Mouse (Mus musculus) hindbrain, embryonic 11.5 days (tissue): ENCODE results near the gene Pigl. TPM values are rescaled to one million over a fixed set of nuclear protein-coding genes. Genes with fewer than 3 reads are reported as not detected.
"Not testable (repeated sequence)": the region's sequence is repeated elsewhere in the genome, so short reads cannot be mapped to it uniquely, and the experiment has no call there.

ENCODE experiments used
- ATAC-seq: fragments of 200-750 bp; cut with Nextera tagmentation; 2 replicates; pipeline ENCODE4 v1.8.0; 2017; ENCODE audit warnings: mild to moderate bottlenecking, moderate TSS enrichment, moderate library complexity; ENCODE audit not compliant: low FRiP score
- DNase-seq: peaks from one replicate; pipeline ENCODE4 v3.0.0-alpha.2; 2015; ENCODE audit warnings: low spot score
- H3K27ac ChIP-seq: fragments of 300-500 bp; sonication (generic); 2 replicates; pipeline ENCODE4 v1.5.1; 2014; ENCODE audit warnings: mild to moderate bottlenecking, low read depth, low read length
- H3K27me3 ChIP-seq: fragments of 300-500 bp; sonication (generic); 2 replicates; pipeline ENCODE4 v1.6.1; 2014; ENCODE audit warnings: mild to moderate bottlenecking, low read length, moderate library complexity, mixed read lengths; ENCODE audit not compliant: control insufficient read depth, insufficient read depth
- H3K36me3 ChIP-seq: fragments of 300-500 bp; sonication (generic); 2 replicates; pipeline ENCODE4 v1.6.1; 2014; ENCODE audit warnings: mild to moderate bottlenecking, low read length, moderate library complexity, mixed read lengths; ENCODE audit not compliant: control insufficient read depth, insufficient read depth
- H3K4me1 ChIP-seq: fragments of 300-500 bp; sonication (generic); replicated peaks from 2 replicates; pipeline ENCODE4 v1.6.1; 2014; ENCODE audit warnings: low read length, mixed read lengths; ENCODE audit not compliant: control insufficient read depth, insufficient read depth
- H3K4me2 ChIP-seq: fragments of 300-500 bp; sonication (generic); replicated peaks from 2 replicates; pipeline ENCODE4 v1.6.1; 2014; ENCODE audit warnings: mild to moderate bottlenecking, low read depth, low read length
- H3K4me3 ChIP-seq: fragments of 300-500 bp; sonication (generic); 2 replicates; pipeline ENCODE4 v1.5.1; 2014; ENCODE audit warnings: low read depth, low read length
- H3K9ac ChIP-seq: fragments of 300-500 bp; sonication (generic); 2 replicates; pipeline ENCODE4 v1.6.1; 2014; ENCODE audit warnings: low read depth, low read length
- H3K9me3 ChIP-seq: fragments of 300-500 bp; sonication (generic); 2 replicates; pipeline ENCODE4 v1.6.1; 2016; ENCODE audit warnings: low read length; ENCODE audit not compliant: control insufficient read depth
- WGBS: fragments of 180-500 bp; shearing (Covaris S2); extraction: QIAGEN DNeasy Blood & Tissue Kit; methylation state at CpG from one replicate; pipeline ENCODE4 v1.1.7; 2014; 5-methylcytosine and 5-hydroxymethylcytosine counted together
- polyA plus RNA-seq: library from polyadenylated mRNA; unstranded; fragments of >200 nt; fragmentation: Nextera tagmentation; extraction: Ambion mirVana; gene quantifications from 2 replicates; pipeline ENCODE4 v1.2.1, GENCODE M21; 2014

The Pigl gene
- polyA plus RNA-seq, 1 experiment from 2014 or later: 13.7 TPM

DNA sequence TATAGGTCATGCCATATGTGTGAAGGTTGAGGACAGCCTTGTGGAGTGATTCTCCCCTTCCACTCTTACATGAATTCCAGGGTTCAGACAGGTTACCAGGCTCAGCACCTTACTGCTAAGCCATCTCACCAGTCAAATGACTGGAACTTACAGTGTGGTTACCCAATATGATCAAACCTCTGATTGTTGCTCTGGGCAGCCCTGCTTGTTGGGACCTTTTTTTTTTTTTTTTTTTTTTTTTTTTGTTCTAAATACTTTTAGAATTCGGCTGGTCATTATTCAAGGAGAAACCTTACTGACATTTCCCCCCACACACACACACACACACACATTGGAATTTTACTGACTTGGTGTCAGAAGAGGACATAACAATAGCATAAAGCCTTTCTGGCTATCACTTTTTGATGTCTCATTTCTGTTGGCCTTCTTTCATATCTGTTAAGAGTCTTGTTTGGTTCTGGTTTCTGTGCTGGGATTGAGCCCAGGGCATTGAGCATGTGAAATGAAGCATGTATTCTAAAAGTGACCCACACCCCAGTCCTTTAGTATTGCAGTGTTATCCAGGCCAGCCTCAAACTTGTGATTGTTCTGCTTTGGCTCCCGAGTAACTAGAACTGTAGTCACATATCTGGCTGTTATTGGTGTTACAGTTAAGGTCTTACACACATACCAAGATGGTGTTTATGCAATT is 5.1 kb downstream of the Pigl start:
- H3K4me3 ChIP-seq: no peak overlapping the region
- H3K4me2 ChIP-seq: no peak overlapping the region
- H3K27me3 ChIP-seq: no peaks in the 10 kb centered on the region
- WGBS: 66% methylated on average over 2 of the region's 2 CpGs
- no peaks in the 10 kb centered on the region for H3K36me3 ChIP-seq
- ATAC-seq: no peak
- no peak for DNase-seq
- H3K4me1 ChIP-seq: no peaks in the 10 kb centered on the region
- H3K9ac ChIP-seq: no peak overlapping the region
- H3K9me3 ChIP-seq: no peaks in the 10 kb centered on the region
- H3K27ac ChIP-seq: no peak overlapping the region

DNA sequence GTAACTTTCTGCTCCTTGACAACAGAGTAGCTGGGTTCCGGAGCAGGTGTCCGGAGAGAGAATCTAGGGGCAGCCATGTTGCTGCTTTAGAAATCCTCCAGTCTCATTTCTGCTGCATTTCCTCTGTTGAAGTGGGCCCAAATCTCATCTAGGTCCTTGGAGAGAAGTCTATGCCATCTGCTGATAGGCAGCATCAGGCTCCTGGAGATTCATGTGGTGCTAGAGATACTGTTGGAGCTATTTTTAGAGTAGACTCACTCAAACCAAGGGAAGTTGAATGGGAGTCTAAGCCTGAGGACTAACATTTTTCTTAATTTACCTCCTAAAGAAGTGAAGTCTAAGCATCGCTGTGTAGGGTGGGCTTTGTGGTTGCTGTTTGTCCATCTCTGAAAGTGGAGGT is 6.4 kb downstream of the Pigl start:
- DNase-seq: no peak
- Histone ChIP-seq H3K36me3 (no peaks in the 10 kb centered on the region), H3K27ac (no peak overlapping the region), H3K4me1 (no peaks in the 10 kb centered on the region), H3K9me3 (no peaks in the 10 kb centered on the region), H3K27me3 (no peaks in the 10 kb centered on the region), H3K4me2 (no peak overlapping the region), H3K9ac (no peak overlapping the region), H3K4me3 (no peak overlapping the region)
- WGBS: 98% methylated on average over 3 of the region's 3 CpGs
- ATAC-seq: no peak

DNA sequence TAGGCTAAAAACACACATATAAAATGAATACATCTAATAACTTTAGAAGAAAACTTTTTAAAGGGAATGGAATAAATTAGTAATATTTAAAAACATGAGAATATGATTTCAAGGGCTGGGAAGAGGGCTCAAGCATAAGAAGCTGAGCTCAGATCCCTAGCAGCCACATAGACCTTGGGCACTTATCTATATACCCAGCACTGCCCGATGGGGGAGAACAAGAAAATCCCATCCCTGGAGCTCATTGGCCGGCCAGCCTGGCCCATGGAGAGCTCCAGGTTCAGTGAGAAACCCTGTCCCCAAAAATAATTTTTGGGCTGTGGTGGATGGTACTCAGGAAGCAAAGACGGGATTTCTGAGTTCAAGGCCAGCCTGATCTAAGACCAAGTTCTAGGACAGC is 7.6 kb downstream of the Pigl start:
- Histone ChIP-seq H3K4me2 (no peak overlapping the region), H3K4me3 (no peak overlapping the region), H3K4me1 (no peaks in the 10 kb centered on the region), H3K9me3 (no peaks in the 10 kb centered on the region), H3K9ac (no peak overlapping the region), H3K27me3 (no peaks in the 10 kb centered on the region), H3K36me3 (no peaks in the 10 kb centered on the region), H3K27ac (no peak overlapping the region)
- DNase-seq (no peak), ATAC-seq (no peak)
- 94% methylated on average over 3 of the region's 3 CpGs for WGBS

DNA sequence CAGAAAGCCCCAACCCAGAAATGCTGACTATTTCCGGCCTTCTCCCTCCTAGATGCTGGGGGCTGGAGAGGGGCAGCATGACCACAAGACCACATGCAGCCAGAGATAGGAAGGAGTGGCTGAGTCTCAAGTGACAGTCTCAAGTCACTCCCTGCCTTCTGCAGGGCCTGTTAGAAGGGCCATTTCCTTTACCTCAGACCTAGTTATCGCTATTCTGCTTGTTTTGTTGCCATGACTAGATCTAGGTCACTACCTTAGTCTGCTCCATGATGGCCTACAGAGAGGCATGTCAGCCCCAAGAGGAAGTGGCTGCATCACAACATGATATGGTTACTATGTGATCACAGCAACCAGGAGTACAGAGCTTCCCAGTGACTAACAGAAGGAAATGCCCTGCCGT is 8.3 kb downstream of the Pigl start:
- Histone ChIP-seq H3K9ac (no peak overlapping the region), H3K4me1 (no peaks in the 10 kb centered on the region), H3K4me3 (no peak overlapping the region), H3K36me3 (no peaks in the 10 kb centered on the region), H3K9me3 (no peaks in the 10 kb centered on the region), H3K4me2 (no peak overlapping the region), H3K27ac (no peak overlapping the region), H3K27me3 (no peaks in the 10 kb centered on the region)
- ATAC-seq (no peak), DNase-seq (no peak)
- 85% methylated on average over 3 of the region's 3 CpGs for WGBS

DNA sequence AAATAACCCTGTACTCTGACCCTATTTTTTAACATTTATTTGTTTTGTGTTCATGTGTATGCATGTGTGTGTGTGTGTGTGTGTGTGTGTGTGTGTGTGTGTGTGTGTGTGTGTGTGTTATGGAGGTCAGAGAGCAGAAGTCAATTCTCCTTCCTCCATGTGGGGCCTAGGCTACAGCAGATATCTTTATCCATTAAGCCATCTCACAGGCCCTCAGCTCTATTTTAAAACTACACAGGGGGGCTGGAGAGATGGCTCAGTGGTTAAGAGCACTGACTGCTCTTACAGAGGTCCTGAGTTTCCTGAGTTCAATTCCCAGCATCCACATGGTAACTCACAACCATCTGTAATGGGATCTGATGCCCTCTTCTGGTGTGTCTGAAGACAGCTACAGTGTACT is 9.0 kb downstream of the Pigl start:
- H3K9ac ChIP-seq, H3K36me3 ChIP-seq, H3K27me3 ChIP-seq, H3K9me3 ChIP-seq, H3K27ac ChIP-seq, DNase-seq, ATAC-seq, H3K4me1 ChIP-seq, H3K4me2 ChIP-seq, H3K4me3 ChIP-seq: not testable (repeated sequence)

DNA sequence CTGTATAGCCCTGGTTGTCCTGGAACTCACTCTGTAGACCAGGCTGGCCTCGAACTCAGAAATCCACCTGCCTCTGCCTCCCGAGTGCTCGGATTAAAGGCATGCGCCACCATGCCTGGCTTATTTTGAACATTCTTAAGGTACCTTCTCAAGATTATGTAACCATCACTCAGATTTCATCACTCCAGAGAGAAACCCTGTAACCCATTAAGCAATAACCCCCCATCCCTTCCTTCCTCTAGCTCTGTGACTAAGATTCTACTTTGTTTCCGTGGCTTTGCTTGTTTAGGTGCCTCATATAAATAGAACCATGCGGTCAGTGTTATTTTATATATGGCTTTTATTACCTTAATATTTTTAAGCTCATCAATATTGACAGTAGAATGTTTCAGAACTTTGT is 12.2 kb downstream of the Pigl start:
- H3K4me1 ChIP-seq: no peaks in the 10 kb centered on the region
- no peaks in the 10 kb centered on the region for H3K9me3 ChIP-seq
- no peak for ATAC-seq
- no peak for DNase-seq
- H3K27me3 ChIP-seq: no peaks in the 10 kb centered on the region
- no peak overlapping the region for H3K27ac ChIP-seq
- 95% methylated on average over 6 of the region's 6 CpGs for WGBS
- no peak overlapping the region for H3K9ac ChIP-seq
- H3K4me2 ChIP-seq: no peak overlapping the region
- no peaks in the 10 kb centered on the region for H3K36me3 ChIP-seq
- no peak overlapping the region for H3K4me3 ChIP-seq

DNA sequence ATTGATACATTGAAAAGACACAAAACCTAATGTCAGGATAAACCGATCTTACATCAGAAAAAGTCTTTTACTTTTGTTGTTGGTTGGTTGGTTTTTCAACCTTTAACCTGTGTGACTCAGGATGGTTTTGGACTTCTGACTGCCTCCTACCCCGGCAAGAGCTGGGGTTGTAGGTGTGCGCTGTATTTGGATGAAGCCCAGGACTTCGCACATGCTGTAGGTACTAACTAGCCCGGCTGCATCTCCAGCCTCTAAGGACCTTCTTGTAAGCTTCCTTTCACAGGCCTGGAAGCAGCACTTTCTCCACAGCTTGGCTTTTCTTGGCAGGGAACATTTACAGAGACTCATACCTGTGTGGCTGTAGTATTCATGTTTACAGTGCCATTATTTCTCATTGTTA is 15.3 kb downstream of the Pigl start:
- Histone ChIP-seq H3K9me3 (no peaks in the 10 kb centered on the region), H3K4me1 (no peaks in the 10 kb centered on the region), H3K27ac (no peak overlapping the region), H3K4me3 (no peak overlapping the region), H3K9ac (no peak overlapping the region), H3K27me3 (no peaks in the 10 kb centered on the region), H3K4me2 (no peak overlapping the region), H3K36me3 (no peaks in the 10 kb centered on the region)
- DNase-seq (no peak), ATAC-seq (no peak)
- WGBS: 94% methylated on average over 5 of the region's 5 CpGs

DNA sequence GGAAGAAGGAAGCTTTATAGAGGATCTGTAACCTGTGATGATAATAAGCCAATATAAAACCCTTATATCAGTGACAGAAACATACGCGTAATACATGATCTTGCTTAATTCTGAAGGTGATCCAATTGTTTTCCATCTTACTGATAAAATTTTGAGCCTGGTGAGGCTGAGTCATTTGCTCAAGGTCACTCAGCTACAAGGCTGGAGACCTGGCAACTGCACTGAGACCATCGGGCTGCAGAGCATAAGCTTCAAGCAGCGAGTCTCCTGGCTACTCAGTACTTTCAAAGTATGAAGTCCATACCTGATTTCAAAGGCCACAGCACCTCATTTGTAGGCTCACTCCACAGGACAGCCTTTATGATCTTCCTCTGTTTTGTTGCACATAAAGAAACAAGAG is 17.9 kb downstream of the Pigl start:
- Histone ChIP-seq H3K36me3 (no peaks in the 10 kb centered on the region), H3K4me3 (no peak overlapping the region), H3K9me3 (no peaks in the 10 kb centered on the region), H3K9ac (no peak overlapping the region), H3K27me3 (no peaks in the 10 kb centered on the region), H3K27ac (no peak overlapping the region), H3K4me2 (no peak overlapping the region), H3K4me1 (no peaks in the 10 kb centered on the region)
- ATAC-seq: no peak
- DNase-seq: no peak
- WGBS: 96% methylated on average over 4 of the region's 4 CpGs

DNA sequence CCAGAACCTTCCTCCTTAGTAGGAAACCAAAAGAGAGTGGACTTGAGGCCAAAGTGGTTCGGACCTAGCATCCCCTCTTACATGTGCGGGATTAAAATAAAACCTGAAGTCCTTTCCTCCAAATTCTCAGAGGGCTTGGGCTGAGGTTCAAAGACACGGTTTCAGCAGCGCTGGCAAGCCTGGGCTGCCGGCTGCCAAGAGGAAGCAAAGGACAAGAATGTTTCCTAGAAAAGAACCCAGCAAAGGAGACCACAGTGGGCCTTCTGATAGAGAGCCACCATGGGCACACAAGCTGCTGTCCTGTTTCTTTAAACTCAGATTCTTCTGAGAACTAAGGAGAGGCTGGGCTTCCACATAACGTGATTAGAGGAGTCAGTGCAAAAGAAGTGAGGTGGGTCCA is 20.7 kb downstream of the Pigl start:
- no peak overlapping the region for H3K27ac ChIP-seq
- no peaks in the 10 kb centered on the region for H3K4me1 ChIP-seq
- H3K4me3 ChIP-seq: no peak overlapping the region
- DNase-seq (no peak), ATAC-seq (no peak)
- no peaks in the 10 kb centered on the region for H3K9me3 ChIP-seq
- no peak overlapping the region for H3K9ac ChIP-seq
- H3K4me2 ChIP-seq: no peak overlapping the region
- H3K36me3 ChIP-seq: no peaks in the 10 kb centered on the region
- 75% methylated on average over 6 of the region's 6 CpGs for WGBS
- no peaks in the 10 kb centered on the region for H3K27me3 ChIP-seq
